Mouse (Mus musculus): ENCODE measurements around the gene Magoh. TPM values are rescaled to one million over a fixed set of nuclear protein-coding genes. Genes with fewer than 3 reads are reported as not detected.
A peak's percentile ranks its signal among the peaks of the same experiment; 100 is the strongest.

Magoh gene
- total and polyA plus RNA-seq, 3 experiments: 165 to 369 (median 217) TPM

DNA sequence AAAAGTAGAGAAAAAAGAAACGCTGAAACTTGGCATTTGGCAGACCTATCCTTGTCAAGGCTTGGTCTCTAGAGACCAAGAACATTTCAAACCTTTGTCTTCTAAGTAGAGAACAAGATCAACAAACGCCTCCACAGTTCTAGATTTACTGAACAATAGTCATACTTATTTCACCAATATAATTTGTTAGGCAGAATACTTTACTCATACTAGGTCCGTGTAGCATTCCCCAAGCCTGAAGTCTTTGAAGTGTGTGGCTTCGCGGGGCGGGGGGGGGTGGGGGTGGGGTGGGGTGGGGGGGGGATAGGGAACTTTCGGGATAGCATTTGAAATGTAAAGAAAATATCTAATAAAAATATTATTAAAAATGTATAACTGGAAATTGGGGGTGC is 44.2 kb downstream of the Magoh start:
- Histone ChIP-seq H3K27ac (ENCODE audit: insufficient read depth, low read depth) (no peak overlapping the region), H3K4me2 (ENCODE audit: insufficient read depth, low read depth, poor library complexity, severe bottlenecking) (peak overlapping the region; percentile 79), H3K4me3 (replicated peaks in 1 of 3; ENCODE audit: low read depth in 2 of 3, low read length in 2 of 3, poor library complexity in 1 of 3) (peak overlapping the region in 2 of 3 experiments; percentile 48 to 94), H3K36me3 (replicated peaks in 1 of 2; ENCODE audit: control insufficient read depth in 1 of 2, insufficient read depth in 1 of 2, low read length in 1 of 2) (peaks cover 0 to 5% of the 10 kb centered on the region in 2 experiments), H3K27me3 (replicated peaks) (peaks cover 2% of the 10 kb centered on the region), H3K9me3 (replicated peaks; ENCODE audit: low read length) (no peaks in the 10 kb centered on the region), H3K9ac (ENCODE audit: insufficient read depth, low read depth) (no peak overlapping the region; the same call in 1 of the 2 replicates), H3K4me1 (ENCODE audit: control insufficient read depth in 1 of 2, insufficient read depth in 2 of 2) (peaks cover 7 to 11% of the 10 kb centered on the region in 2 experiments), H3K79me2 (replicated peaks; ENCODE audit: control insufficient read depth, extremely low read depth, insufficient read depth, poor library complexity, severe bottlenecking) (no peaks in the 10 kb centered on the region)
- in situ Hi-C loops (cut with MboI; ENCODE audit: low pct_ligation_motif_present, low pct_unique_long_range_greater_than_20kb, low sequenced_read_pairs): no loop called here
- no peak for TF ChIP-seq MEF2A (IDR thresholded peaks at IDR 0.05; ENCODE audit: borderline replicate concordance, low read depth, low read length)
- no peak for TF ChIP-seq EP300 (IDR thresholded peaks at IDR 0.05; ENCODE audit: low read length)
- no peak for TF ChIP-seq POLR2AphosphoS2 (IDR thresholded peaks at IDR 0.05; ENCODE audit: low read depth, low read length)
- TF ChIP-seq POLR2A (IDR thresholded peaks at IDR 0.05; ENCODE audit: low read depth, low read length): no peak
- TF ChIP-seq ZC3H11A (IDR thresholded peaks at IDR 0.05; ENCODE audit: low read depth, low read length): no peak
- no peak for TF ChIP-seq RAD21 (IDR thresholded peaks at IDR 0.05; ENCODE audit: low read depth, low read length)
- no peak for DNase-seq (ENCODE audit: extremely low read depth)
- dilution Hi-C loops (cut with MboI; ENCODE audit: extremely low pct_ligation_motif_present, extremely low pct_unique_long_range_greater_than_20kb, low sequenced_read_pairs): no loop called here

DNA sequence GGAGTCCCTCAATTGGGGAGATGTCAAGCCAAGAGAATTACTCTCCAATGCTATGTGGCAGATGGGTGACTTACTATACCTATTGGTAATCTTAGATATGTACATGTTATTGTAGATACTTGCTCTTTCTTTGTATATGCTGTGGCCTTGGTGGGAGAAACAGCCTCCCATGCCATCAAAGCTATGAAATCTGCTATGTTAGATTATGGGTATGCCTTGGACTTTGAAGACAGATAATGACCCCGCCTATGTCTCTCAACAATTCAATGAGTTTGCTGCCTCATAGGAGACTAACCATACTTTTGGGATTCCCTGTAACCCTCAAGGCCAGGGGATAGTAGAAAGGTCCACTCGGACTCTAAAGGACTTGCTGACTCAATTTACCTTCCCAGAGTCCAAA is 48.7 kb downstream of the Magoh start:
- Histone ChIP-seq H3K9me3 (replicated peaks; ENCODE audit: low read length) (no peaks in the 10 kb centered on the region), H3K4me1 (ENCODE audit: control insufficient read depth in 1 of 2, insufficient read depth in 2 of 2) (no peaks in the 10 kb centered on the region), H3K27ac (ENCODE audit: insufficient read depth, low read depth) (no peak overlapping the region), H3K79me2 (replicated peaks; ENCODE audit: control insufficient read depth, extremely low read depth, insufficient read depth, poor library complexity, severe bottlenecking) (no peaks in the 10 kb centered on the region), H3K4me2 (ENCODE audit: insufficient read depth, low read depth, poor library complexity, severe bottlenecking) (no peak overlapping the region), H3K9ac (ENCODE audit: insufficient read depth, low read depth) (no peak overlapping the region), H3K4me3 (replicated peaks in 1 of 3; ENCODE audit: low read depth in 2 of 3, low read length in 2 of 3, poor library complexity in 1 of 3) (no peak overlapping the region), H3K27me3 (replicated peaks) (peaks cover 2% of the 10 kb centered on the region), H3K36me3 (replicated peaks in 1 of 2; ENCODE audit: control insufficient read depth in 1 of 2, insufficient read depth in 1 of 2, low read length in 1 of 2) (no peaks in the 10 kb centered on the region)
- no peak for TF ChIP-seq RCOR1 (conservative IDR thresholded peaks at IDR 0.05; ENCODE audit: low read depth, low read length)
- no peak for TF ChIP-seq SMC3 (IDR thresholded peaks at IDR 0.05; ENCODE audit: low read depth, low read length)
- no peak for TF ChIP-seq USF2 (conservative IDR thresholded peaks at IDR 0.05; ENCODE audit: low read depth, low read length)
- TF ChIP-seq E2F4 (IDR thresholded peaks at IDR 0.05; ENCODE audit: insufficient replicate concordance, low read depth, low read length): no peak
- no peak for TF ChIP-seq POLR2A (IDR thresholded peaks at IDR 0.05; ENCODE audit: low read depth, low read length)
- no peak for TF ChIP-seq NRF1 (IDR thresholded peaks at IDR 0.05; ENCODE audit: low read depth, low read length)
- in situ Hi-C loops (cut with MboI; ENCODE audit: low pct_ligation_motif_present, low pct_unique_long_range_greater_than_20kb, low sequenced_read_pairs): no loop called here
- no peak for DNase-seq (ENCODE audit: extremely low read depth)
- dilution Hi-C loops (cut with MboI; ENCODE audit: extremely low pct_ligation_motif_present, extremely low pct_unique_long_range_greater_than_20kb, low sequenced_read_pairs): no loop called here

DNA sequence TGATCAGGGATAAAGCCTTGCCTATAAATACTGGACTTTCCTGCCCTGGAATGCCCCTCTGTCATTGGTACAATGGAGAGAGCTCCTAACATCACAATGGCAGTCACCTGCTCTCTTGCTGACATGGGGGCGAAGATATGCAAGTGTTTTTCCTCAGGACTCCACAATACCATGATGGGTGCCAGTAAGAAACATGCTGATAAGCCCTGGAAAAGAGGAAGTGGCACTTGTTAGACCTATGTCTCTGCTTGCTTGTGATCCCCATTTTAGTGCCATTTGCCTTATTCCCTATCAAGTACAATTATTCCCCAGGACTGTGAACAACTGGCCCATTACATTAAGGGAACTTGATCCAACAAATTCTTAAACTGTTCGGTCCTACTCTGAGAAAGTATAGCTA is 49.2 kb downstream of the Magoh start:
- Histone ChIP-seq H3K79me2 (replicated peaks; ENCODE audit: control insufficient read depth, extremely low read depth, insufficient read depth, poor library complexity, severe bottlenecking) (no peaks in the 10 kb centered on the region), H3K4me3 (replicated peaks in 1 of 3; ENCODE audit: low read depth in 2 of 3, low read length in 2 of 3, poor library complexity in 1 of 3) (no peak overlapping the region), H3K9ac (ENCODE audit: insufficient read depth, low read depth) (no peak overlapping the region), H3K36me3 (replicated peaks in 1 of 2; ENCODE audit: control insufficient read depth in 1 of 2, insufficient read depth in 1 of 2, low read length in 1 of 2) (no peaks in the 10 kb centered on the region), H3K9me3 (replicated peaks; ENCODE audit: low read length) (no peaks in the 10 kb centered on the region), H3K27me3 (replicated peaks) (peaks cover 2% of the 10 kb centered on the region), H3K4me2 (ENCODE audit: insufficient read depth, low read depth, poor library complexity, severe bottlenecking) (no peak overlapping the region), H3K27ac (ENCODE audit: insufficient read depth, low read depth) (no peak overlapping the region), H3K4me1 (ENCODE audit: control insufficient read depth in 1 of 2, insufficient read depth in 2 of 2) (no peaks in the 10 kb centered on the region)
- dilution Hi-C loops (cut with MboI; ENCODE audit: extremely low pct_ligation_motif_present, extremely low pct_unique_long_range_greater_than_20kb, low sequenced_read_pairs): no loop called here
- in situ Hi-C loops (cut with MboI; ENCODE audit: low pct_ligation_motif_present, low pct_unique_long_range_greater_than_20kb, low sequenced_read_pairs): no loop called here
- no peak for DNase-seq (ENCODE audit: extremely low read depth)
- TF ChIP-seq POLR2A (IDR thresholded peaks at IDR 0.05; ENCODE audit: low read depth, low read length) (no peak), NELFE (IDR thresholded peaks at IDR 0.05; ENCODE audit: low read depth, low read length) (no peak), GABPA (IDR thresholded peaks at IDR 0.05; ENCODE audit: insufficient replicate concordance, low read depth, low read length) (no peak), SMC3 (IDR thresholded peaks at IDR 0.05; ENCODE audit: low read depth, low read length) (no peak), SIN3A (IDR thresholded peaks at IDR 0.05; ENCODE audit: low read length) (no peak), KAT2A (IDR thresholded peaks at IDR 0.05; ENCODE audit: insufficient replicate concordance, low read length) (no peak), ELF1 (IDR thresholded peaks at IDR 0.05; ENCODE audit: low read depth, low read length) (no peak), E2F4 (IDR thresholded peaks at IDR 0.05; ENCODE audit: insufficient replicate concordance, low read depth, low read length) (no peak), UBTF (IDR thresholded peaks at IDR 0.05; ENCODE audit: low read depth, low read length) (no peak), TBP (conservative IDR thresholded peaks at IDR 0.05; ENCODE audit: low read depth, low read length) (no peak)
